Mouse (Mus musculus): ENCODE results near the gene Klc2. TPM values are rescaled to one million over a fixed set of nuclear protein-coding genes. Genes with fewer than 3 reads are reported as not detected.
"Not testable (repeated sequence)": the region's sequence is repeated elsewhere in the genome, so short reads cannot be mapped to it uniquely, and the experiment has no call there.

Klc2 gene
- polyA plus RNA-seq (2014; fragmentation: Nextera tagmentation; extraction: Ambion mirVana) = 13.1 and 15.3 TPM in 2 replicates

- peak within 1 kb of the TSS; percentile 77 for H3K4me3 ChIP-seq (ENCODE audit: low read depth, low read length)
- no peak for DNase-seq (ENCODE audit: low spot score)
- under 1% methylated on average over 13 of the region's 18 CpGs for WGBS
- no peaks in the 10 kb centered on the region for H3K4me1 ChIP-seq (ENCODE audit: control insufficient read depth, insufficient read depth, low read length)
- peak within 1 kb of the TSS; percentile 63 for H3K4me2 ChIP-seq (ENCODE audit: low read depth, low read length)
- peak within 1 kb of the TSS; percentile 78 for H3K9ac ChIP-seq (ENCODE audit: low read depth, low read length)
- no peaks in the 10 kb centered on the region for H3K27me3 ChIP-seq (replicated peaks; ENCODE audit: control insufficient read depth, insufficient read depth, low read length)
- ATAC-seq (ENCODE audit: low read depth) = no peak
- H3K36me3 ChIP-seq (ENCODE audit: control insufficient read depth, insufficient read depth, low read length) = peaks cover 17% of the 10 kb centered on the region
- H3K9me3 ChIP-seq (ENCODE audit: control insufficient read depth, low read length) = no peaks in the 10 kb centered on the region
- H3K27ac ChIP-seq (replicated peaks; ENCODE audit: low read depth, low read length) = peak within 1 kb of the TSS; percentile 84
Observed at GRCm38 (mm10) chr19:5118384-5118698, at the start of gene Klc2. Klc2 (minus strand) TSS chr19:5118560.

GRCm38 (mm10) chr19:5167477-5167876 lies 49.1 kb upstream of the Klc2 start:
- peaks cover 13% of the 10 kb centered on the region for H3K36me3 ChIP-seq (ENCODE audit: control insufficient read depth, insufficient read depth, low read length)
- no peak for DNase-seq (ENCODE audit: low spot score)
- no peaks in the 10 kb centered on the region for H3K9me3 ChIP-seq (ENCODE audit: control insufficient read depth, low read length)
- no peak for ATAC-seq (ENCODE audit: low read depth)
- 85% methylated on average over 4 of the region's 4 CpGs for WGBS
- no peak overlapping the region for H3K4me3 ChIP-seq (ENCODE audit: low read depth, low read length)
- no peak overlapping the region for H3K9ac ChIP-seq (ENCODE audit: low read depth, low read length)
- H3K4me1 ChIP-seq (ENCODE audit: control insufficient read depth, insufficient read depth, low read length) = no peaks in the 10 kb centered on the region
- H3K27ac ChIP-seq (replicated peaks; ENCODE audit: low read depth, low read length) = no peak overlapping the region
- no peak overlapping the region for H3K4me2 ChIP-seq (ENCODE audit: low read depth, low read length)
- no peaks in the 10 kb centered on the region for H3K27me3 ChIP-seq (replicated peaks; ENCODE audit: control insufficient read depth, insufficient read depth, low read length)

- Histone ChIP-seq H3K4me3 (ENCODE audit: low read depth, low read length) (no peak overlapping the region), H3K9me3 (ENCODE audit: control insufficient read depth, low read length) (no peaks in the 10 kb centered on the region), H3K4me1 (ENCODE audit: control insufficient read depth, insufficient read depth, low read length) (no peaks in the 10 kb centered on the region), H3K27me3 (replicated peaks; ENCODE audit: control insufficient read depth, insufficient read depth, low read length) (no peaks in the 10 kb centered on the region), H3K36me3 (ENCODE audit: control insufficient read depth, insufficient read depth, low read length) (peaks cover 20% of the 10 kb centered on the region), H3K9ac (ENCODE audit: low read depth, low read length) (no peak overlapping the region), H3K4me2 (ENCODE audit: low read depth, low read length) (no peak overlapping the region), H3K27ac (replicated peaks; ENCODE audit: low read depth, low read length) (no peak overlapping the region)
- no peak for ATAC-seq (ENCODE audit: low read depth)
- WGBS = 70% methylated on average over 2 of the region's 2 CpGs
- DNase-seq (ENCODE audit: low spot score) = no peak
Observed at GRCm38 (mm10) chr19:5164380-5164779, 46.0 kb upstream of the Klc2 start.

- no peak overlapping the region for H3K4me2 ChIP-seq (ENCODE audit: low read depth, low read length)
- 89% methylated on average over 3 of the region's 3 CpGs for WGBS
Observed at GRCm38 (mm10) chr19:5161913-5162312, 43.6 kb upstream of the Klc2 start.

GRCm38 (mm10) chr19:5152261-5152660 lies 33.9 kb upstream of the Klc2 start:
- WGBS = 93% methylated on average over 6 of the region's 6 CpGs
- no peaks in the 10 kb centered on the region for H3K27me3 ChIP-seq (replicated peaks; ENCODE audit: control insufficient read depth, insufficient read depth, low read length)
- no peaks in the 10 kb centered on the region for H3K9me3 ChIP-seq (ENCODE audit: control insufficient read depth, low read length)
- no peak for ATAC-seq (ENCODE audit: low read depth)
- no peak overlapping the region for H3K27ac ChIP-seq (replicated peaks; ENCODE audit: low read depth, low read length)
- H3K36me3 ChIP-seq (ENCODE audit: control insufficient read depth, insufficient read depth, low read length) = peaks cover 38% of the 10 kb centered on the region
- no peak for DNase-seq (ENCODE audit: low spot score)
- H3K4me2 ChIP-seq (ENCODE audit: low read depth, low read length) = no peak overlapping the region
- no peak overlapping the region for H3K4me3 ChIP-seq (ENCODE audit: low read depth, low read length)
- H3K4me1 ChIP-seq (ENCODE audit: control insufficient read depth, insufficient read depth, low read length) = no peaks in the 10 kb centered on the region
- H3K9ac ChIP-seq (ENCODE audit: low read depth, low read length) = no peak overlapping the region

More at GRCm38 (mm10) chr19:5161913-5162312, 43.6 kb upstream of the Klc2 start:
- H3K9me3 ChIP-seq (ENCODE audit: control insufficient read depth, low read length) = no peaks in the 10 kb centered on the region
- H3K4me3 ChIP-seq (ENCODE audit: low read depth, low read length) = no peak overlapping the region
- H3K4me1 ChIP-seq (ENCODE audit: control insufficient read depth, insufficient read depth, low read length) = no peaks in the 10 kb centered on the region
- peaks cover 33% of the 10 kb centered on the region for H3K36me3 ChIP-seq (ENCODE audit: control insufficient read depth, insufficient read depth, low read length)
- DNase-seq (ENCODE audit: low spot score) (no peak), ATAC-seq (ENCODE audit: low read depth) (no peak)
- no peak overlapping the region for H3K27ac ChIP-seq (replicated peaks; ENCODE audit: low read depth, low read length)
- H3K9ac ChIP-seq (ENCODE audit: low read depth, low read length) = no peak overlapping the region
- H3K27me3 ChIP-seq (replicated peaks; ENCODE audit: control insufficient read depth, insufficient read depth, low read length) = no peaks in the 10 kb centered on the region

- Histone ChIP-seq H3K4me3 (ENCODE audit: low read depth, low read length) (no peak overlapping the region), H3K9ac (ENCODE audit: low read depth, low read length) (no peak overlapping the region), H3K27me3 (replicated peaks; ENCODE audit: control insufficient read depth, insufficient read depth, low read length) (no peaks in the 10 kb centered on the region), H3K4me2 (ENCODE audit: low read depth, low read length) (no peak overlapping the region), H3K36me3 (ENCODE audit: control insufficient read depth, insufficient read depth, low read length) (peaks cover 38% of the 10 kb centered on the region), H3K4me1 (ENCODE audit: control insufficient read depth, insufficient read depth, low read length) (no peaks in the 10 kb centered on the region), H3K27ac (replicated peaks; ENCODE audit: low read depth, low read length) (no peak overlapping the region), H3K9me3 (ENCODE audit: control insufficient read depth, low read length) (no peaks in the 10 kb centered on the region)
- WGBS = 74% methylated on average over 5 of the region's 5 CpGs
- DNase-seq (ENCODE audit: low spot score) = no peak
- no peak for ATAC-seq (ENCODE audit: low read depth)
Observed at GRCm38 (mm10) chr19:5151741-5152140, 33.4 kb upstream of the Klc2 start.

- peak; percentile 54 for DNase-seq (ENCODE audit: low spot score)
- 42% methylated on average over 3 of the region's 3 CpGs for WGBS
- H3K27me3 ChIP-seq (replicated peaks; ENCODE audit: control insufficient read depth, insufficient read depth, low read length) = no peaks in the 10 kb centered on the region
- no peaks in the 10 kb centered on the region for H3K9me3 ChIP-seq (ENCODE audit: control insufficient read depth, low read length)
- no peaks in the 10 kb centered on the region for H3K4me1 ChIP-seq (ENCODE audit: control insufficient read depth, insufficient read depth, low read length)
- no peak overlapping the region for H3K4me3 ChIP-seq (ENCODE audit: low read depth, low read length)
- H3K27ac ChIP-seq (replicated peaks; ENCODE audit: low read depth, low read length) = no peak overlapping the region
- H3K4me2 ChIP-seq (ENCODE audit: low read depth, low read length) = no peak overlapping the region
- H3K9ac ChIP-seq (ENCODE audit: low read depth, low read length) = no peak overlapping the region
- H3K36me3 ChIP-seq (ENCODE audit: control insufficient read depth, insufficient read depth, low read length) = peaks cover 38% of the 10 kb centered on the region
- ATAC-seq (ENCODE audit: low read depth) = no peak
Observed at GRCm38 (mm10) chr19:5151331-5151730, 33.0 kb upstream of the Klc2 start.

GRCm38 (mm10) chr19:5150358-5150757 lies 32.0 kb upstream of the Klc2 start:
- Histone ChIP-seq H3K4me3 (ENCODE audit: low read depth, low read length) (no peak overlapping the region), H3K27ac (replicated peaks; ENCODE audit: low read depth, low read length) (no peak overlapping the region), H3K9me3 (ENCODE audit: control insufficient read depth, low read length) (no peaks in the 10 kb centered on the region), H3K36me3 (ENCODE audit: control insufficient read depth, insufficient read depth, low read length) (peaks cover 35% of the 10 kb centered on the region), H3K4me1 (ENCODE audit: control insufficient read depth, insufficient read depth, low read length) (no peaks in the 10 kb centered on the region), H3K4me2 (ENCODE audit: low read depth, low read length) (no peak overlapping the region), H3K9ac (ENCODE audit: low read depth, low read length) (no peak overlapping the region), H3K27me3 (replicated peaks; ENCODE audit: control insufficient read depth, insufficient read depth, low read length) (no peaks in the 10 kb centered on the region)
- ATAC-seq (ENCODE audit: low read depth) (no peak), DNase-seq (ENCODE audit: low spot score) (no peak)
- WGBS = 92% methylated on average over 6 of the region's 6 CpGs

- 98% methylated on average over 3 of the region's 6 CpGs for WGBS
- not testable (repeated sequence) for H3K4me1 ChIP-seq (ENCODE audit: control insufficient read depth, insufficient read depth, low read length)
Observed at GRCm38 (mm10) chr19:5149041-5149440, 30.7 kb upstream of the Klc2 start.

More at GRCm38 (mm10) chr19:5149041-5149440, 30.7 kb upstream of the Klc2 start:
- H3K4me2 ChIP-seq (ENCODE audit: low read depth, low read length); ATAC-seq (ENCODE audit: low read depth); H3K27ac ChIP-seq (replicated peaks; ENCODE audit: low read depth, low read length); H3K27me3 ChIP-seq (replicated peaks; ENCODE audit: control insufficient read depth, insufficient read depth, low read length); H3K9me3 ChIP-seq (ENCODE audit: control insufficient read depth, low read length); H3K4me3 ChIP-seq (ENCODE audit: low read depth, low read length); DNase-seq (ENCODE audit: low spot score); H3K9ac ChIP-seq (ENCODE audit: low read depth, low read length): not testable (repeated sequence)
- H3K36me3 ChIP-seq (ENCODE audit: control insufficient read depth, insufficient read depth, low read length) = peaks cover 48% of the 10 kb centered on the region

All from embryonic facial prominence, embryonic 14.5 days (tissue).